ENCODE assay signal across 10 mouse cellular contexts in the genomic region with DNA sequence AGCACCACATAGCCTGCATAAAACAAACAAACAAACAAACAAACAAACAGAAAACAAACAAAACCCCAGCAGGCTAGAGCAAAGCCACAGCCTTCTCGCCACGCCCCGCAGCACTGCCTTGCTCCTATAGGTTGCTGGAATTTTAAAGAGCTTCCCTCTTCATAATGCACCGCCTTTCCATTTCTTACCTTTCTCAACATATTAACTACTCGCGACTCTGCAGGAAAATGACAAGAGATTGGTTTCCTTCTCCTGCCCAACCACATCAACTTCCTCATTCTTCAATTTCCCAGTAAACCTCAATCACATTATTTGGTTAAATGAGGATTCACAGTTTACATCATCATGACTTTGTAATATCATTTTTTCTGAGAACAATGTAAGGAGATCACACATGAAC.
"Had no signal": no experiment of that assay in that cellular context is flagged by ENCODE, and none has a peak within 500 bp of the region (broad histone marks: within the 10 kb centered on the region; RNA-seq: fewer than 3 reads in every experiment).

No protein-coding gene starts in this region.

- DNase-seq: lung, adult 18-20 months; lung, embryonic 14.5 days; lung, postnatal 10 days; lung, postnatal 4 days; right cerebral cortex, postnatal 14 days; thymus, adult 2 months; thymus, postnatal 25 days; thymus, postnatal 4 days had no signal

- ATAC-seq: midbrain, embryonic 13.5 days; midbrain, embryonic 15.5 days had no signal
